Mouse (Mus musculus): Measurements from ENCODE around the gene Src.

- TF ChIP-seq CTCF (IDR thresholded peaks at IDR 0.05; ENCODE audit: low read depth) = no peak
- no peak for TF ChIP-seq EP300 (IDR thresholded peaks at IDR 0.05; ENCODE audit: low read depth)
Observed at GRCm38 (mm10) chr2:157510031-157510430, 91.8 kb downstream of the Src start.
